Mouse (Mus musculus): ENCODE data around the gene Rtn2. TPM values are rescaled to one million over a fixed set of nuclear protein-coding genes. Genes with fewer than 3 reads are reported as not detected.

Gene Rtn2
- polyA plus RNA-seq, 1 experiment from 2014 or later: 5.2 TPM

- Histone ChIP-seq H3K4me3 (replicated peaks) (no peak overlapping the region), H3K9me3 (replicated peaks) (no peaks in the 10 kb centered on the region), H3K9ac (no peak overlapping the region), H3K4me1 (replicated peaks) (peaks cover 49% of the 10 kb centered on the region), H3K27ac (replicated peaks) (peak overlapping the region; percentile 72), H3K36me3 (replicated peaks) (peaks cover 31% of the 10 kb centered on the region), H3K4me2 (peak overlapping the region; percentile 43), H3K27me3 (no peaks in the 10 kb centered on the region)
- 72% methylated on average over 1 of the region's 1 CpGs for WGBS (ENCODE audit: insufficient replicate concordance)
- peak; percentile 79 for ATAC-seq (ENCODE audit: insufficient read depth)
Observed at GRCm38 (mm10) chr7:19246855-19247254, 35.6 kb upstream of the Rtn2 start.

- no peak overlapping the region for H3K4me2 ChIP-seq
- WGBS (ENCODE audit: insufficient replicate concordance): 68% methylated on average over 2 of the region's 2 CpGs
- ATAC-seq (ENCODE audit: insufficient read depth): no peak
Observed at GRCm38 (mm10) chr7:19247511-19247910, 34.9 kb upstream of the Rtn2 start.

GRCm38 (mm10) chr7:19252078-19252477, 30.3 kb upstream of the Rtn2 start:
- Histone ChIP-seq H3K27ac (replicated peaks) (no peak overlapping the region), H3K9ac (no peak overlapping the region), H3K27me3 (no peaks in the 10 kb centered on the region), H3K4me1 (replicated peaks) (peaks cover 33% of the 10 kb centered on the region), H3K36me3 (replicated peaks) (peaks cover 36% of the 10 kb centered on the region), H3K4me3 (replicated peaks) (no peak overlapping the region), H3K4me2 (no peak overlapping the region), H3K9me3 (replicated peaks) (no peaks in the 10 kb centered on the region)
- WGBS (ENCODE audit: insufficient replicate concordance): 61% methylated on average over 4 of the region's 4 CpGs
- ATAC-seq (ENCODE audit: insufficient read depth): no peak

More at GRCm38 (mm10) chr7:19247511-19247910, 34.9 kb upstream of the Rtn2 start:
- no peak overlapping the region for H3K9ac ChIP-seq
- peaks cover 29% of the 10 kb centered on the region for H3K36me3 ChIP-seq (replicated peaks)
- H3K27ac ChIP-seq (replicated peaks): peak overlapping the region; percentile 72
- no peaks in the 10 kb centered on the region for H3K9me3 ChIP-seq (replicated peaks)
- no peak overlapping the region for H3K4me3 ChIP-seq (replicated peaks)
- H3K4me1 ChIP-seq (replicated peaks): peaks cover 55% of the 10 kb centered on the region
- no peaks in the 10 kb centered on the region for H3K27me3 ChIP-seq

- H3K27me3 ChIP-seq: no peaks in the 10 kb centered on the region
- H3K36me3 ChIP-seq (replicated peaks): peaks cover 41% of the 10 kb centered on the region
- H3K27ac ChIP-seq (replicated peaks): peak overlapping the region; percentile 41
- no peak for ATAC-seq (ENCODE audit: insufficient read depth)
- H3K4me1 ChIP-seq (replicated peaks): peaks cover 38% of the 10 kb centered on the region
- no peaks in the 10 kb centered on the region for H3K9me3 ChIP-seq (replicated peaks)
- no peak overlapping the region for H3K9ac ChIP-seq
- H3K4me2 ChIP-seq: no peak overlapping the region
- H3K4me3 ChIP-seq (replicated peaks): no peak overlapping the region
- WGBS (ENCODE audit: insufficient replicate concordance): 58% methylated on average over 5 of the region's 5 CpGs
Observed at GRCm38 (mm10) chr7:19253437-19253836, 29.0 kb upstream of the Rtn2 start.

GRCm38 (mm10) chr7:19255395-19255794, 27.0 kb upstream of the Rtn2 start:
- Histone ChIP-seq H3K9me3 (replicated peaks) (no peaks in the 10 kb centered on the region), H3K27me3 (no peaks in the 10 kb centered on the region), H3K27ac (replicated peaks) (no peak overlapping the region), H3K36me3 (replicated peaks) (peaks cover 61% of the 10 kb centered on the region), H3K4me1 (replicated peaks) (peaks cover 43% of the 10 kb centered on the region), H3K4me2 (no peak overlapping the region), H3K4me3 (replicated peaks) (no peak overlapping the region), H3K9ac (no peak overlapping the region)
- WGBS (ENCODE audit: insufficient replicate concordance): 86% methylated on average over 17 of the region's 17 CpGs
- no peak for ATAC-seq (ENCODE audit: insufficient read depth)

GRCm38 (mm10) chr7:19256567-19256966, 25.9 kb upstream of the Rtn2 start:
- Histone ChIP-seq H3K9me3 (replicated peaks) (no peaks in the 10 kb centered on the region), H3K27ac (replicated peaks) (peak overlapping the region; percentile 79), H3K27me3 (no peaks in the 10 kb centered on the region), H3K9ac (no peak overlapping the region), H3K4me2 (peak overlapping the region; percentile 62; the same call in 1 of the 2 replicates), H3K4me3 (replicated peaks) (no peak overlapping the region), H3K36me3 (replicated peaks) (peaks cover 73% of the 10 kb centered on the region), H3K4me1 (replicated peaks) (peaks cover 50% of the 10 kb centered on the region)
- WGBS (ENCODE audit: insufficient replicate concordance): 72% methylated on average over 7 of the region's 7 CpGs
- no peak for ATAC-seq (ENCODE audit: insufficient read depth)

GRCm38 (mm10) chr7:19257390-19258022, 24.9 kb upstream of the Rtn2 start:
- 25% methylated on average over 11 of the region's 11 CpGs for WGBS (ENCODE audit: insufficient replicate concordance)
- H3K27ac ChIP-seq (replicated peaks): peak overlapping the region; percentile 79

GRCm38 (mm10) chr7:19258336-19258735, 24.1 kb upstream of the Rtn2 start:
- Histone ChIP-seq H3K4me1 (replicated peaks) (peaks cover 40% of the 10 kb centered on the region), H3K9me3 (replicated peaks) (no peaks in the 10 kb centered on the region), H3K9ac (0 out of 2 replicates have a peak overlapping the region, but pooled peaks have one; percentile 4), H3K27me3 (no peaks in the 10 kb centered on the region), H3K36me3 (replicated peaks) (peaks cover 90% of the 10 kb centered on the region), H3K4me2 (peak overlapping the region; percentile 62), H3K27ac (replicated peaks) (peak overlapping the region; percentile 79), H3K4me3 (replicated peaks) (peak overlapping the region; percentile 40; the same call in 1 of the 2 replicates)
- 67% methylated on average over 3 of the region's 3 CpGs for WGBS (ENCODE audit: insufficient replicate concordance)
- no peak for ATAC-seq (ENCODE audit: insufficient read depth)

More at GRCm38 (mm10) chr7:19257390-19258022, 24.9 kb upstream of the Rtn2 start:
- Histone ChIP-seq H3K4me1 (replicated peaks) (peaks cover 44% of the 10 kb centered on the region), H3K4me3 (replicated peaks) (peak overlapping the region; percentile 40), H3K36me3 (replicated peaks) (peaks cover 82% of the 10 kb centered on the region), H3K9ac (0 out of 2 replicates have a peak overlapping the region, but pooled peaks have one; percentile 4), H3K9me3 (replicated peaks) (no peaks in the 10 kb centered on the region), H3K4me2 (peak overlapping the region; percentile 62), H3K27me3 (no peaks in the 10 kb centered on the region)
- ATAC-seq (ENCODE audit: insufficient read depth): peak; percentile 92

- ATAC-seq (ENCODE audit: insufficient read depth): peak; percentile 82
- Histone ChIP-seq H3K27ac (replicated peaks) (peak overlapping the region; percentile 87), H3K9ac (peak overlapping the region; percentile 47), H3K4me1 (replicated peaks) (peaks cover 79% of the 10 kb centered on the region), H3K9me3 (replicated peaks) (no peaks in the 10 kb centered on the region), H3K4me3 (replicated peaks) (peak overlapping the region; percentile 39), H3K4me2 (peak overlapping the region; percentile 75), H3K27me3 (no peaks in the 10 kb centered on the region), H3K36me3 (replicated peaks) (peaks cover 63% of the 10 kb centered on the region)
- WGBS (ENCODE audit: insufficient replicate concordance): 21% methylated on average over 7 of the region's 7 CpGs
Observed at GRCm38 (mm10) chr7:19265147-19265546, 17.3 kb upstream of the Rtn2 start.

GRCm38 (mm10) chr7:19265928-19266822, 16.2 kb upstream of the Rtn2 start:
- 29% methylated on average over 10 of the region's 10 CpGs for WGBS (ENCODE audit: insufficient replicate concordance)
- Histone ChIP-seq H3K4me1 (replicated peaks) (peaks cover 79% of the 10 kb centered on the region), H3K27me3 (no peaks in the 10 kb centered on the region), H3K27ac (replicated peaks) (peak overlapping the region; percentile 87), H3K9me3 (replicated peaks) (no peaks in the 10 kb centered on the region), H3K4me2 (peak overlapping the region; percentile 75), H3K36me3 (replicated peaks) (peaks cover 53% of the 10 kb centered on the region), H3K9ac (peak overlapping the region; percentile 47), H3K4me3 (replicated peaks) (peak overlapping the region; percentile 39; the same call in 1 of the 2 replicates)
- no peak; the same call in 1 of the 2 replicates for ATAC-seq (ENCODE audit: insufficient read depth)

GRCm38 (mm10) chr7:19267051-19267450, 15.4 kb upstream of the Rtn2 start:
- Histone ChIP-seq H3K9ac (peak overlapping the region; percentile 47; the same call in 1 of the 2 replicates), H3K4me3 (replicated peaks) (0 out of 2 replicates have a peak overlapping the region, but pooled peaks have one; percentile 39), H3K36me3 (replicated peaks) (peaks cover 44% of the 10 kb centered on the region), H3K27ac (replicated peaks) (peak overlapping the region; percentile 87), H3K4me1 (replicated peaks) (peaks cover 82% of the 10 kb centered on the region), H3K27me3 (no peaks in the 10 kb centered on the region), H3K9me3 (replicated peaks) (no peaks in the 10 kb centered on the region), H3K4me2 (peak overlapping the region; percentile 75)
- WGBS (ENCODE audit: insufficient replicate concordance): 39% methylated on average over 10 of the region's 10 CpGs
- no peak for ATAC-seq (ENCODE audit: insufficient read depth)
